Mouse (Mus musculus): ENCODE results near the gene Adamts16. TPM values are rescaled to one million over a fixed set of nuclear protein-coding genes. Genes with fewer than 3 reads are reported as not detected.

Gene Adamts16
- polyA plus RNA-seq, 1 experiment = not detected

DNA sequence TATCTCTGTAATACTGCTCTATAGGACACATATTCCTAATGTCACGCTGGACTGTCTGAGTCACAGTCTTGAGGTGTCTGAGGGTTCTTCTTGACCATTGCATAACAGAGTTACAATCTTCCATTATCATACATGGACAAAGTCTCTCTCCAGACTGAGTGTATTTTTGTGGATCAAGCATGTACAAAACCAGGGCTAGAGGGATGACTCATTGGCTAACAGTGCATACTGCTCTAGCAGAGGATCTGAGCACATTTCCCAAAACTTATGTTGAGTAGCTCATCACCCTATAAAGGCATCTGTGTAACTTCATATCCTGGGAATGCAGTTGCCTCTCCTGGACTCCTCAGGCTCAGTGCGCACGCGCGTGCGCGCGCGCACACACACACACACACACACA, 81.4 kb downstream of the Adamts16 start:
- WGBS = 99% methylated on average over 9 of the region's 9 CpGs
- TF ChIP-seq CTCF (IDR thresholded peaks at IDR 0.05; ENCODE audit: insufficient read depth, low read depth, low read length) (no peak), POLR2A (IDR thresholded peaks at IDR 0.05; ENCODE audit: insufficient read depth, low read depth, low read length) (no peak)
- H3K4me3 ChIP-seq (ENCODE audit: insufficient read depth, low read depth, low read length) = no peak overlapping the region
- H3K27ac ChIP-seq (ENCODE audit: insufficient read depth, low read depth, low read length) = no peak overlapping the region
- no peaks in the 10 kb centered on the region for H3K4me1 ChIP-seq (ENCODE audit: control insufficient read depth, insufficient read depth, low read length)

DNA sequence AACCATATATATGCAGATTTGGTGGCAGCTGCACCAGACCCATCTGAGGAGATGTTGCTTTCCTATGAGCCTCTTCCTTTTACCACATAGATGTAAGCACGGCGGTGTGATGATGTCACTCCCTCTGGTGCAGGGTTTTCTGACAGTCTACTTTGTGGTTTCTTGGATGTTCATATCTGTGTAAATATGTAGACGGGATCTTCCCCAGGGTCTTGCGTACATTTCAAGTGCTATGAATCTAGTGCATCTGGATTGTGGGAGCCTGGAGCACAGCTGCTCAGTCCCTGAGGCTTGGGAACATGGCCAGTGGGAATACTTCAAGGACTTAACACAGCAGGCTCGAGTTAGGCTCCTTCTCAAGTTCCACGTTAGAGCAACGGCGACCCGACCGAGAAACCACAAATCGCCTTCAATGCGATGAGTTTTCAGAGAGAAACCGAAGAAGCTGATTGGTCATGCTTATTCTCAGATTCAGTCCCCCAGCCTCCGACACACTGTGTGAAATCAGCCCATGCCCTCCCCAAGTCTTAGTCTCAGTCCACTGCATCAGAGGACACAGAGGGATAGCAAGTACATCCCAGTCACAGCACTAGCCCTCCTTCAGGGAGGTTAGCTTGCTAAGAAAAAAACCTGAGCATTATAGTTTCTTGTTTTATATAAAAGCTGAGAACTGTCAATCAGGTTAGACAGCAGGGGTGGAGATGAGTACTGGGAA, 95.2 kb downstream of the Adamts16 start:
- Histone ChIP-seq H3K4me1 (ENCODE audit: control insufficient read depth, insufficient read depth, low read length) (no peaks in the 10 kb centered on the region), H3K4me3 (ENCODE audit: insufficient read depth, low read depth, low read length) (no peak overlapping the region), H3K27ac (ENCODE audit: insufficient read depth, low read depth, low read length) (no peak overlapping the region)
- no peak for TF ChIP-seq POLR2A (IDR thresholded peaks at IDR 0.05; ENCODE audit: insufficient read depth, low read depth, low read length)
- no peak for TF ChIP-seq CTCF (IDR thresholded peaks at IDR 0.05; ENCODE audit: insufficient read depth, low read depth, low read length)
- WGBS = 78% methylated on average over 14 of the region's 14 CpGs

DNA sequence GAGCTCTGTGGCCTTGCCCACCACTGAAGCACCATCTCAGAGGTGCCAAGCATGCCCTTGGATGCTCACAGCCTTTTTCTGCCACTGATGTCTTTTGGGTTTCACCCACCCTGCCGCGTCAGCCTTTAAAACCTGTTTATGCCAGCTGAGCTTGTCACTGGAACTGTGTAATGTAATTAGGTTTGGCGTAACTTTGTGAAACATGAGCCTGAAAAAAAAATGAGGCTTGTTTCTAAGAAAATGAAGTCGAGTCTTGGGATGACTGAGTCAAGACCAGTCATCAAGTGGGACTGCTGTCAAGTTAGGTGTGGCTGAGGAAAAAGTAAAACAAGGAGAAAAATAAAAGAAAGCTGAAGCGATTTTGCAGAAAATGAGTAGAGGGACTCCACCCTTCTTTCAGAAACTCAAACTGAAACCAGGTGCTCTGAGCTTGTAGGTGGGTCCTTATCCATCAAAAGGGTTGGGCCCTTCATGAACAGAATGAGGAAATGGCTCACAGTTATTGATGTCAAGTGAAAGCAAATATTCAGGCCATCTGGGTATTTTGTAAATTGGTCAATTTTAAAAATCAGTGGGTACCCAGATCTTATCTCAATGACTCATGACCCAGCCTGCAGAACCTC, 97.1 kb downstream of the Adamts16 start:
- 68% methylated on average over 5 of the region's 5 CpGs for whole genome bisulfite sequencing
- Histone ChIP-seq H3K4me3 (ENCODE audit: insufficient read depth, low read depth, low read length) (no peak overlapping the region), H3K4me1 (ENCODE audit: control insufficient read depth, insufficient read depth, low read length) (no peaks in the 10 kb centered on the region), H3K27ac (ENCODE audit: insufficient read depth, low read depth, low read length) (no peak overlapping the region)
- TF ChIP-seq POLR2A (IDR thresholded peaks at IDR 0.05; ENCODE audit: insufficient read depth, low read depth, low read length) (no peak), CTCF (IDR thresholded peaks at IDR 0.05; ENCODE audit: insufficient read depth, low read depth, low read length) (no peak)

DNA sequence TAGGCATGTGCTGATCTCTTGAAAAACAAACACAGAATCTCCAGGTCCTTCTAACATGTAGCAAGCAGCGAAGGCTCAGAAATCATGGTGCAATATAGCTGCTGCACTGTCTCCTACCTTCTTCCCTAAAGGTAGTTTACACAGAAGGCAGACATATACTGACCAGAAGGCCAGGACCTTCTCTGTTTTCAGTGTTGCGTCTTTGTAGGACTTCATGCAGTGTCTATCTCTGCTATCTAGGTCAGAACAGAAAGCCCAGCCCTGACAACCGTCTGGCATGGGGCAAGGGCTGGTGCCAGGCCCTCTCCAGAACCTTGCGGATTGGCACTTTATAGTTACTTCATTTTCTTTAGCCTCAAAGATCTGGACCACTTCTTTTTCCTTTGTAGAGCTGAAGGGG, 98.9 kb downstream of the Adamts16 start:
- Histone ChIP-seq H3K4me1 (ENCODE audit: control insufficient read depth, insufficient read depth, low read length) (no peaks in the 10 kb centered on the region), H3K27ac (ENCODE audit: insufficient read depth, low read depth, low read length) (no peak overlapping the region), H3K4me3 (ENCODE audit: insufficient read depth, low read depth, low read length) (no peak overlapping the region)
- 77% methylated on average over 4 of the region's 4 CpGs for WGBS
- no peak for TF ChIP-seq POLR2A (IDR thresholded peaks at IDR 0.05; ENCODE audit: insufficient read depth, low read depth, low read length)

DNA sequence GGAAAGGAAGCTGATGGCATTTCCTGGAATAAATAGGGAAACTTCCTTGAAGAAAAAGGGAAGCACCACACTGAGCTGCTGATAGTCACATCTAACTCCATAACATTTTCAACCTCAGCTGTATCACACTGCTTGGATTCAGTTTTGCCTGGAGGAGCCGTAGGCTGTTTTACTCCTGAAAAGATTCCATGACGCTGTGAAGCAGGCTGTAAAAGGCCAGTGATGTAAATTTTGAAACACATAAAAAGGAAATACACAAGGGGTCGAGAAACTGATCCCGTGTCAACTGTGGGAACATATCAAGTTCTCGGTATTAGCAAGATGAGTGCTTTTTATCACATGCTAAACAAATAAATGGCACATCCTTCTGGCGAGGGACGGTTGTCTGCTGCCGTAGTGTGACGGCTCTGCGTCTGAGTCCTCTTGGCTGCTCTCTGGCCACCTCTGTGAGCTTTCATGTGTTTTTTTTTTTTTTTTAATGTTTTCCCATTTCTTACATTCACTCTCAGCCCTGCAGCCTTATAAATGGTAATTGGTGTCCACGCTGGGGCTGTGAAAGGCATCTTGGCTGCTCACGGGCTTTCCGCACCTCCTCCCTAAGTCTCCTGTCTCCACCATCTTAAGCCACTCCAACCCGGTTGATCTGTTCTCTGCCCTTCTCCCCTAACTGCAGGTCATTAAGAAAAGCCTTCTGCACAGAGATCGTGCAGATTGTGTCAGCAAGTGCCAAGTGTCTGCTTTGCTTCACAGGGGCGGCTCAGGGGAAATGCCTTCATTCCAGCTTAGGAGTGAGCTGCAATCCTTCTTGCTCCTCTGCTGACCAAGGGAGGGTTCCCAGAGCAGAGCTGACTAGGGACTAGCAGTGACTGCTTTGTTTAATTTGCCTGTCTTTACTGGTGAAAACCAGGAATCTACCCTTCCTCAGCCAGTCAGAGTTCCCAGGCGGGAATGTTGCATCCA, 101.0 kb downstream of the Adamts16 start:
- Histone ChIP-seq H3K27ac (ENCODE audit: insufficient read depth, low read depth, low read length) (no peak overlapping the region), H3K4me1 (ENCODE audit: control insufficient read depth, insufficient read depth, low read length) (peaks cover 4% of the 10 kb centered on the region; the same call in 1 of the 2 replicates), H3K4me3 (ENCODE audit: insufficient read depth, low read depth, low read length) (no peak overlapping the region)
- 60% methylated on average over 17 of the region's 17 CpGs for WGBS
- TF ChIP-seq CTCF (IDR thresholded peaks at IDR 0.05; ENCODE audit: insufficient read depth, low read depth, low read length) = no peak
- TF ChIP-seq POLR2A (IDR thresholded peaks at IDR 0.05; ENCODE audit: insufficient read depth, low read depth, low read length) = no peak

DNA sequence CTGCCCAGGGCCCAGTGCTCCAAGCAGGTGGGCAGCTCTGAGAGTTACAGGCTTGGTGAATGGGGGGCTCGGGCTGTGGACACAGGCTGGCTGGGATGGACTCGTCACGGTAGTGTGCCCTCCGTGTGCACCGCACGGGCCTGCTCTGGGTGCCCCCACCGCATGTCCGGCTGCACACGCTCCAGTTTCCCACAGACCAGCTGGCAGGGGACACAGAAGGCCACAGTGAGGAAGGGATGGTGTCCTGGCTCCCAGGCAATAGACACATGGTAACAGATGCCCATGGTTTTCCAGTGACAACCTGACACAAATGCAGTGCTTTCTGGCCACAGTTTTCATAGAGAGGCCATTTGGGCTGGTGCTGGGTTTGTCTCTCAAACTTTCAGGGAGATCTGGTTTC, 102.8 kb downstream of the Adamts16 start:
- 93% methylated on average over 9 of the region's 9 CpGs for WGBS
- H3K4me3 ChIP-seq (ENCODE audit: insufficient read depth, low read depth, low read length) = no peak overlapping the region
- H3K4me1 ChIP-seq (ENCODE audit: control insufficient read depth, insufficient read depth, low read length) = peaks cover 4% of the 10 kb centered on the region; the same call in 1 of the 2 replicates
- no peak overlapping the region for H3K27ac ChIP-seq (ENCODE audit: insufficient read depth, low read depth, low read length)
- TF ChIP-seq CTCF (IDR thresholded peaks at IDR 0.05; ENCODE audit: insufficient read depth, low read depth, low read length) (no peak), POLR2A (IDR thresholded peaks at IDR 0.05; ENCODE audit: insufficient read depth, low read depth, low read length) (no peak)

DNA sequence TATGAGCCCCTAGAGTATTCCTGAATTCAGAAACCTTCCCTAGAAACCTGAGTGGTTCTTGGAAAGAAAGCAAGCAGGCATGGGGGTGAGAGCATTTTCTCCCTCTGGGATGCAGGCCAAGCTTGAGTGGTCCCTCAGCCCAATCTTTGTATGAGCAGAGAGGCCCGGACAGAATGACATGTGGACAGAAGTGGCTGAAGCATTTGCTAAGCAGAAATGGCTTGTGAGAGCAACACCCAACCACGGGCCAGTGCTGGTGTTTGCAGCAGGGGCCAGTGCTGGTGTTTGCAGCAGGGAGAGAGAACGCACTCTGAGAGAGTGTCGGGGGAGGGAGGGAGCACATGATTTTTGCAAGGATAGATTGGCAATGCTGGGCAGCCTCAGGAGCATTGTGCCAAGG, 105.2 kb downstream of the Adamts16 start:
- Histone ChIP-seq H3K4me1 (ENCODE audit: control insufficient read depth, insufficient read depth, low read length) (peaks cover 4% of the 10 kb centered on the region; the same call in 1 of the 2 replicates), H3K4me3 (ENCODE audit: insufficient read depth, low read depth, low read length) (no peak overlapping the region), H3K27ac (ENCODE audit: insufficient read depth, low read depth, low read length) (no peak overlapping the region)
- 45% methylated on average over 4 of the region's 4 CpGs for WGBS
- TF ChIP-seq CTCF (IDR thresholded peaks at IDR 0.05; ENCODE audit: insufficient read depth, low read depth, low read length) = no peak
- TF ChIP-seq POLR2A (IDR thresholded peaks at IDR 0.05; ENCODE audit: insufficient read depth, low read depth, low read length) = no peak

DNA sequence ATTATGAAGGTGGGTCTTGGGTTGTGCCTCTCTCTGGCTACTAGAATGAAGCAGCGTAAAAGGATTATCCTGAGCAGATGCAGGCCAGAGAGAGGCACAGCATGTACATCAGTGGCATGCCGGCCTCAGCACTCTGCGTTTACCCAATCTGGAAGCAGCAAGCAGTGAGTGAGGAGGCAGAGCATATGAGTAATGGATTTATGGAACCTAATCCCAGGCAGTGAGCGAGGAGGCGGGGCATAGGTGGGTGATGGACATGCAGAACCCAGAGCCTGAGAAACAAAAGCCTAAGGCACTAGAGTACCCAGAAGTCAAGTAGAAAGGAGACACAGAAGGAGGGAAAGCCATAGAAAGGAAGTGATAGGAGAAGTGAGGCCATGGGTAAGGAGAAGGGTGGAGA, 107.0 kb downstream of the Adamts16 start:
- 89% methylated on average over 5 of the region's 5 CpGs for WGBS
- H3K27ac ChIP-seq (ENCODE audit: insufficient read depth, low read depth, low read length) = no peak overlapping the region

More for the DNA sequence above, 107.0 kb downstream of the Adamts16 start:
- H3K4me1 ChIP-seq (ENCODE audit: control insufficient read depth, insufficient read depth, low read length) = peaks cover 4% of the 10 kb centered on the region; the same call in 1 of the 2 replicates
- TF ChIP-seq CTCF (IDR thresholded peaks at IDR 0.05; ENCODE audit: insufficient read depth, low read depth, low read length) = no peak
- TF ChIP-seq POLR2A (IDR thresholded peaks at IDR 0.05; ENCODE audit: insufficient read depth, low read depth, low read length) = no peak
- H3K4me3 ChIP-seq (ENCODE audit: insufficient read depth, low read depth, low read length) = no peak overlapping the region

Measured in olfactory bulb, adult 2 months (tissue).